Mouse (Mus musculus): ENCODE measurements at regions not wholly inside any gene's neighbourhood (a gene's known extent, or its start where the extent isn't known, plus 50 kb on each side); places are given as distances from the start of the nearest gene placed in this dataset.

GRCm38 (mm10) chr6:14632837-14633236, 122.2 kb downstream of the Ppp1r3a start:
- Histone ChIP-seq H3K4me3 (no peak overlapping the region), H3K9me3 (no peaks in the 10 kb centered on the region), H3K27ac (replicated peaks) (no peak overlapping the region), H3K4me2 (no peak overlapping the region), H3K9ac (no peak overlapping the region), H3K36me3 (no peaks in the 10 kb centered on the region), H3K4me1 (replicated peaks) (0 out of 2 replicates have a peak, but pooled peaks cover 3% of the 10 kb centered on the region), H3K27me3 (no peaks in the 10 kb centered on the region)
- 83% methylated on average over 4 of the region's 4 CpGs for WGBS
- no peak for ATAC-seq (ENCODE audit: low read depth)

- no peak for ATAC-seq (ENCODE audit: low read depth)
- Histone ChIP-seq H3K4me1 (replicated peaks) (0 out of 2 replicates have a peak, but pooled peaks cover 3% of the 10 kb centered on the region), H3K4me3 (no peak overlapping the region), H3K9me3 (no peaks in the 10 kb centered on the region), H3K27ac (replicated peaks) (no peak overlapping the region), H3K27me3 (no peaks in the 10 kb centered on the region), H3K36me3 (no peaks in the 10 kb centered on the region), H3K9ac (no peak overlapping the region), H3K4me2 (no peak overlapping the region)
- 46% methylated on average over 2 of the region's 2 CpGs for WGBS
Measured at GRCm38 (mm10) chr6:14631719-14632445, 123.2 kb downstream of the Ppp1r3a start.

GRCm38 (mm10) chr6:14616629-14617028, 138.4 kb downstream of the Ppp1r3a start:
- Histone ChIP-seq H3K27me3 (no peaks in the 10 kb centered on the region), H3K36me3 (no peaks in the 10 kb centered on the region), H3K4me3 (no peak overlapping the region), H3K4me1 (replicated peaks) (no peaks in the 10 kb centered on the region), H3K9ac (no peak overlapping the region), H3K9me3 (no peaks in the 10 kb centered on the region), H3K27ac (replicated peaks) (no peak overlapping the region), H3K4me2 (no peak overlapping the region)
- 74% methylated on average over 3 of the region's 3 CpGs for WGBS
- no peak for ATAC-seq (ENCODE audit: low read depth)

- no peak overlapping the region for H3K9ac ChIP-seq
- H3K4me2 ChIP-seq: no peak overlapping the region
- H3K36me3 ChIP-seq: no peaks in the 10 kb centered on the region
- no peak for ATAC-seq (ENCODE audit: low read depth)
- no peaks in the 10 kb centered on the region for H3K27me3 ChIP-seq
- H3K4me1 ChIP-seq (replicated peaks): no peaks in the 10 kb centered on the region
- H3K9me3 ChIP-seq: no peaks in the 10 kb centered on the region
- H3K4me3 ChIP-seq: no peak overlapping the region
- no peak overlapping the region for H3K27ac ChIP-seq (replicated peaks)
Measured at GRCm38 (mm10) chr6:14608076-14608475, 147.0 kb downstream of the Ppp1r3a start.

- Histone ChIP-seq H3K4me3 (no peak overlapping the region), H3K36me3 (no peaks in the 10 kb centered on the region), H3K4me1 (replicated peaks) (peaks cover 9% of the 10 kb centered on the region), H3K9ac (no peak overlapping the region), H3K9me3 (no peaks in the 10 kb centered on the region), H3K4me2 (peak overlapping the region; percentile 20), H3K27ac (replicated peaks) (peak overlapping the region; percentile 2; the same call in 1 of the 2 replicates), H3K27me3 (no peaks in the 10 kb centered on the region)
- peak; percentile 91 for ATAC-seq (ENCODE audit: low read depth)
- 53% methylated on average over 13 of the region's 13 CpGs for WGBS
Measured at GRCm38 (mm10) chr6:14600543-14601249, 154.4 kb downstream of the Ppp1r3a start.

GRCm38 (mm10) chr6:14596880-14597466, 158.1 kb downstream of the Ppp1r3a start:
- WGBS: 89% methylated on average over 4 of the region's 4 CpGs
- H3K9me3 ChIP-seq: no peaks in the 10 kb centered on the region
- H3K4me3 ChIP-seq: no peak overlapping the region
- no peaks in the 10 kb centered on the region for H3K27me3 ChIP-seq
- no peak for ATAC-seq (ENCODE audit: low read depth)
- no peaks in the 10 kb centered on the region for H3K36me3 ChIP-seq
- no peak overlapping the region for H3K4me2 ChIP-seq
- H3K9ac ChIP-seq: no peak overlapping the region
- no peak overlapping the region for H3K27ac ChIP-seq (replicated peaks)
- H3K4me1 ChIP-seq (replicated peaks): peaks cover 9% of the 10 kb centered on the region

GRCm38 (mm10) chr6:14585827-14586226, 169.2 kb downstream of the Ppp1r3a start:
- Histone ChIP-seq H3K4me1 (replicated peaks) (no peaks in the 10 kb centered on the region), H3K36me3 (no peaks in the 10 kb centered on the region), H3K9ac (no peak overlapping the region), H3K27me3 (no peaks in the 10 kb centered on the region), H3K4me3 (no peak overlapping the region), H3K4me2 (no peak overlapping the region), H3K27ac (replicated peaks) (no peak overlapping the region), H3K9me3 (no peaks in the 10 kb centered on the region)
- ATAC-seq (ENCODE audit: low read depth): no peak
- whole genome bisulfite sequencing: 39% methylated on average over 1 of the region's 1 CpGs

- no peaks in the 10 kb centered on the region for H3K36me3 ChIP-seq
- no peak overlapping the region for H3K27ac ChIP-seq (replicated peaks)
- H3K4me2 ChIP-seq: no peak overlapping the region
- no peak overlapping the region for H3K9ac ChIP-seq
- no peak for ATAC-seq (ENCODE audit: low read depth)
- no peaks in the 10 kb centered on the region for H3K4me1 ChIP-seq (replicated peaks)
- 66% methylated on average over 1 of the region's 1 CpGs for WGBS
- no peaks in the 10 kb centered on the region for H3K9me3 ChIP-seq
- H3K27me3 ChIP-seq: no peaks in the 10 kb centered on the region
- H3K4me3 ChIP-seq: no peak overlapping the region
Measured at GRCm38 (mm10) chr6:14583829-14584228, 171.2 kb downstream of the Ppp1r3a start.

- no peak overlapping the region for H3K27ac ChIP-seq (replicated peaks)
- no peak overlapping the region for H3K4me2 ChIP-seq
- no peaks in the 10 kb centered on the region for H3K27me3 ChIP-seq
- H3K9ac ChIP-seq: no peak overlapping the region
- H3K4me3 ChIP-seq: no peak overlapping the region
- WGBS: 73% methylated on average over 3 of the region's 3 CpGs
- ATAC-seq (ENCODE audit: low read depth): no peak
- H3K36me3 ChIP-seq: no peaks in the 10 kb centered on the region
- no peaks in the 10 kb centered on the region for H3K4me1 ChIP-seq (replicated peaks)
- H3K9me3 ChIP-seq: no peaks in the 10 kb centered on the region
Measured at GRCm38 (mm10) chr6:14574607-14575006, 180.5 kb downstream of the Ppp1r3a start.

- no peak for ATAC-seq (ENCODE audit: low read depth)
- no peaks in the 10 kb centered on the region for H3K9me3 ChIP-seq
- H3K27ac ChIP-seq (replicated peaks): no peak overlapping the region
- H3K36me3 ChIP-seq: no peaks in the 10 kb centered on the region
- H3K4me2 ChIP-seq: no peak overlapping the region
- H3K9ac ChIP-seq: no peak overlapping the region
- no peaks in the 10 kb centered on the region for H3K4me1 ChIP-seq (replicated peaks)
- 40% methylated on average over 2 of the region's 2 CpGs for WGBS
- no peaks in the 10 kb centered on the region for H3K27me3 ChIP-seq
- no peak overlapping the region for H3K4me3 ChIP-seq
Measured at GRCm38 (mm10) chr6:14573001-14573400, 182.1 kb downstream of the Ppp1r3a start.

GRCm38 (mm10) chr6:14540333-14540732, 214.7 kb downstream of the Ppp1r3a start:
- no peak overlapping the region for H3K9ac ChIP-seq
- H3K4me3 ChIP-seq: no peak overlapping the region
- H3K36me3 ChIP-seq: no peaks in the 10 kb centered on the region
- no peak overlapping the region for H3K27ac ChIP-seq (replicated peaks)
- H3K27me3 ChIP-seq: no peaks in the 10 kb centered on the region
- 75% methylated on average over 5 of the region's 5 CpGs for WGBS
- H3K9me3 ChIP-seq: no peaks in the 10 kb centered on the region
- H3K4me1 ChIP-seq (replicated peaks): no peaks in the 10 kb centered on the region
- ATAC-seq (ENCODE audit: low read depth): peak; percentile 67
- H3K4me2 ChIP-seq: no peak overlapping the region

GRCm38 (mm10) chr6:14529096-14529495, 226.0 kb downstream of the Ppp1r3a start:
- Histone ChIP-seq H3K9ac (no peak overlapping the region), H3K27me3 (no peaks in the 10 kb centered on the region), H3K4me1 (replicated peaks) (peaks cover 11% of the 10 kb centered on the region; the same call in 1 of the 2 replicates), H3K4me2 (no peak overlapping the region), H3K36me3 (no peaks in the 10 kb centered on the region), H3K27ac (replicated peaks) (no peak overlapping the region), H3K4me3 (no peak overlapping the region), H3K9me3 (no peaks in the 10 kb centered on the region)
- ATAC-seq (ENCODE audit: low read depth): no peak
- 33% methylated on average over 2 of the region's 2 CpGs for WGBS
